In the genomic region with DNA sequence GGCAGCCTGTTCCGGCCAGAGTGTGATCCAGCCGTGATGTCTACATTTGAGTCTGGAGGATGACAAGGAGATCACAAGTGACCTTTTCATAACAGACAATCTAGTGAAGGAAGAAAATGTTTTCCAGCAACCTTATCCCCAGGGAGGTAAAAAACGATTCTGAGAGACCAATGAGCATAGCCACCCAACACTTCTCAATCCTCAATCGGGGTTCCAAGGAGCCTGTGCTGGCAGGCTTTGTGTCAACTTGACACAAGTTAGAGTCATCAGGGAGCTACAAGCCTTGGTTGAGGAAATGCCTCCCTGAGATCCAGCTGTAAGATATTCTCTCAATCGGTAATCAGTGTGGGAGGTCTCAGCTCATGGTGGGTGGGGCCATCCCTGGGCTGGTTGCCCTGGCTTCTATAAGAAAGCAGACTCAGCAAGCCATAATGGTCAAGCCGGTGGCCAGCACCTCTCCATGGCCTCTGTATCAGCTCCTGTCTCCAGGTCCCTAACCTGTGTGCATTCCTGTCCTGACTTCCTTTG, we compare ENCODE assay signal across 8 mouse cellular contexts. TPM values are rescaled to one million over a fixed set of nuclear protein-coding genes. Genes with fewer than 3 reads are reported as not detected.
DNase-seq lines count a peak whose midpoint lies in the region; ATAC-seq and TF ChIP-seq lines count a peak whose summit lies in the region.

A gene (minus strand): TSS at position 51 of the 528 bp plus-strand sequence.

- H3K4me1 ChIP-seq in MEL (ENCODE audit: control insufficient read depth in 1 of 2, insufficient read depth in 2 of 2, low read length in 2 of 2), result peaks cover 17 to 30% of the 10 kb centered on the region in 2 experiments
- peaks cover 12% of the 10 kb centered on the region; the same call in 1 of the 2 replicates for H3K4me1 ChIP-seq in limb, embryonic 11.5 days (ENCODE audit: control insufficient read depth, insufficient read depth, low read length)

- no peak for TF ChIP-seq RAD21 in MEL (IDR thresholded peaks at IDR 0.05; ENCODE audit: low read depth, low read length)

- ATAC-seq in limb, embryonic 11.5 days (ENCODE audit: insufficient number of reproducible peaks, low FRiP score, low TSS enrichment, low read depth), result no peak
- ATAC-seq in granulocyte monocyte progenitor cell, adult 5-6 weeks (replicated peaks; ENCODE audit: poor library complexity, severe bottlenecking), result no peak

- H3K9ac ChIP-seq in MEL (ENCODE audit: control insufficient read depth, low read depth, low read length, poor library complexity, severe bottlenecking), result no peak within 1 kb of the TSS
- 0 out of 2 replicates have a peak within 1 kb of the TSS, but pooled peaks have one; percentile 12 for H3K9ac ChIP-seq in limb, embryonic 11.5 days (ENCODE audit: low read length)

- no peaks in the 10 kb centered on the region for H3K27me3 ChIP-seq in MEL (ENCODE audit: control insufficient read depth in 1 of 2, insufficient read depth in 2 of 2, low read length in 2 of 2)
- H3K27me3 ChIP-seq in limb, embryonic 11.5 days (ENCODE audit: control insufficient read depth, insufficient read depth, low read length), result no peaks in the 10 kb centered on the region

- TF ChIP-seq EP300 in MEL (IDR thresholded peaks at IDR 0.05; ENCODE audit: low read depth in 1 of 2, low read length in 2 of 2), result no peak

- WGBS in limb, embryonic 11.5 days, result 72% methylated on average over 6 of the region's 6 CpGs

- TF ChIP-seq POLR2A in MEL (IDR thresholded peaks at IDR 0.05; ENCODE audit: control insufficient read depth in 1 of 2, insufficient read depth in 1 of 2, low read depth in 1 of 2, low read length in 2 of 2, poor library complexity in 1 of 2), result no peak

- no peak for DNase-seq in MEL (ENCODE audit: low read depth, low spot score)
- DNase-seq in adrenal gland, postnatal 4 days (ENCODE audit: low spot score in 2 of 2), result no peak
- peak; percentile 49 to 50 for DNase-seq in heart, postnatal 36 days
- no peak for DNase-seq in limb, embryonic 11.5 days (ENCODE audit: low spot score)
- DNase-seq in ovary, adult 18-20 months (ENCODE audit: low spot score), result no peak
- DNase-seq in right cerebral cortex, adult 18-20 months, result no peak
- DNase-seq in left cerebral cortex, postnatal 36 days (ENCODE audit: low spot score in 2 of 2), result no peak

- no peaks in the 10 kb centered on the region for H3K79me2 ChIP-seq in MEL (ENCODE audit: control insufficient read depth, insufficient read depth, low read length, poor library complexity)

- no peak within 1 kb of the TSS for H3K4me3 ChIP-seq in MEL (ENCODE audit: control insufficient read depth in 1 of 2, insufficient read depth in 1 of 2, low read depth in 2 of 2, low read length in 2 of 2)
- no peak within 1 kb of the TSS for H3K4me3 ChIP-seq in limb, embryonic 11.5 days (ENCODE audit: low read depth, low read length)

- intact Hi-C loops in heart, postnatal 36 days (cut with DNase I), result no loop called here
- intact Hi-C loops in left cerebral cortex, postnatal 36 days (cut with DNase I), result no loop called here

- TF ChIP-seq CTCF in MEL (IDR thresholded peaks at IDR 0.05 in 2 of 3, conservative IDR thresholded peaks at IDR 0.05 in 1 of 3; ENCODE audit: control insufficient read depth in 1 of 3, insufficient read depth in 1 of 3, low read depth in 2 of 3, low read length in 3 of 3, poor library complexity in 1 of 3, severe bottlenecking in 1 of 3), result no peak

- H3K4me2 ChIP-seq in limb, embryonic 11.5 days (ENCODE audit: low read depth, severe bottlenecking), result peak within 1 kb of the TSS; percentile 24; the same call in 1 of the 2 replicates

- no peaks in the 10 kb centered on the region for H3K9me3 ChIP-seq in MEL (replicated peaks; ENCODE audit: insufficient read depth, low read length)
- no peaks in the 10 kb centered on the region; the same call in 1 of the 2 replicates for H3K9me3 ChIP-seq in limb, embryonic 11.5 days (ENCODE audit: control insufficient read depth, low read length)

- H3K27ac ChIP-seq in MEL (ENCODE audit: control insufficient read depth, low read depth, low read length), result no peak within 1 kb of the TSS
- H3K27ac ChIP-seq in limb, embryonic 11.5 days (replicated peaks; ENCODE audit: low read depth, low read length), result no peak within 1 kb of the TSS

- H3K36me3 ChIP-seq in MEL (ENCODE audit: control insufficient read depth in 1 of 2, insufficient read depth in 2 of 2, low read length in 2 of 2), result peaks cover 0 to 12% of the 10 kb centered on the region in 2 experiments; a peak in 2 of 4 replicates
- no peaks in the 10 kb centered on the region for H3K36me3 ChIP-seq in limb, embryonic 11.5 days (ENCODE audit: control insufficient read depth, insufficient read depth, low read length)

TF ChIP-seq in MEL, 35 proteins besides CTCF, POLR2A, EP300 and RAD21:
- TF ChIP-seq ETS1 (IDR thresholded peaks at IDR 0.05; ENCODE audit: low read depth, low read length) (0 out of 2 replicates have a peak, but pooled peaks have one; percentile 33), ZNF384 (IDR thresholded peaks at IDR 0.05; ENCODE audit: low read depth, low read length) (no peak), ZC3H11A (IDR thresholded peaks at IDR 0.05; ENCODE audit: low read depth, low read length) (no peak), POLR2AphosphoS5 (IDR thresholded peaks at IDR 0.05; ENCODE audit: borderline replicate concordance, low read depth, low read length) (no peak), GATA1 (IDR thresholded peaks at IDR 0.05; ENCODE audit: low read depth, low read length) (peak; percentile 43)

RNA-seq across cellular contexts. Expression of the gene that starts here (rescaled TPM):
- 7.1 and 9.4 TPM in 2 replicates for total RNA-seq in MEL (2012; rRNA removed)
- 10 to 100 TPM in 1 of 2 experiments, not detected in 1; 23.0 TPM for polyA plus RNA-seq in MEL (2012; ENCODE audit: insufficient read depth in 1 of 2, insufficient read length in 2 of 2, low read depth in 1 of 2, low replicate concordance in 2 of 2, missing spikeins in 1 of 2)
- total RNA-seq in adrenal gland, postnatal 4 days (2021), result 10 to 100 TPM; 18.0 to 19.5 TPM
- 10 to 100 TPM in 1 of 2 experiments, 1 to 10 TPM in 1; 8.9 to 12.8 TPM for total RNA-seq in heart, postnatal 36 days (2021)
- polyA plus RNA-seq in limb, embryonic 11.5 days (2014; fragmentation: Nextera tagmentation; extraction: Ambion mirVana), result 1.7 and 2.7 TPM in 2 replicates
- 0.28 TPM in 1 of 2 replicates, not detected in the other for total RNA-seq in granulocyte monocyte progenitor cell, adult 5-6 weeks (2014; fragmentation: Nextera tagmentation)
- total RNA-seq in granulocyte monocyte progenitor cell, adult 5-6 weeks (2017), result not detected in 2 replicates
- total RNA-seq in left cerebral cortex, postnatal 36 days (2021), result 1 to 10 TPM; 2.0 to 4.3 TPM

Comparison
In these comparisons a context has a peak if more than half of its experiments do, and no peak if none do; other contexts are left out.
1. DNase-seq: peak in heart, postnatal 36 days (2 of 2); none in MEL (single experiment), adrenal gland, postnatal 4 days (0 of 2), limb, embryonic 11.5 days (single experiment), ovary, adult 18-20 months (single experiment), right cerebral cortex, adult 18-20 months (single experiment) and left cerebral cortex, postnatal 36 days (0 of 2).